Mouse (Mus musculus) CH12.LX (cell line): Measurements from ENCODE around the gene Tespa1. TPM values are rescaled to one million over a fixed set of nuclear protein-coding genes. Genes with fewer than 3 reads are reported as not detected.
A peak's percentile ranks its signal among the peaks of the same experiment; 100 is the strongest.

Experiments used
- DNase-seq: peaks from one replicate; pipeline ENCODE4 v3.0.0-alpha.2; 2013; ENCODE audit errors: extremely low read depth
- H3K27ac ChIP-seq: 2 replicates; pipeline ENCODE4 v1.5.1; 2012; ENCODE audit warnings: low read depth, mild to moderate bottlenecking, control low read depth, moderate library complexity; ENCODE audit not compliant: insufficient read depth
- H3K27me3 ChIP-seq: replicated peaks from 2 replicates; pipeline ENCODE3; 2012; ENCODE audit warnings: inconsistent platforms
- H3K36me3 ChIP-seq, 2 experiments: replicated peaks in 1 of 2; 2 replicates each; pipeline versions ENCODE3 to v1.6.1; 2012; ENCODE audit warnings: inconsistent platforms in 1 of 2, low read length in 1 of 2, mild to moderate bottlenecking in 1 of 2, mixed read lengths in 1 of 2, moderate library complexity in 1 of 2; ENCODE audit not compliant: control insufficient read depth in 1 of 2, insufficient read depth in 1 of 2
- H3K4me1 ChIP-seq, 2 experiments: 2 replicates each; pipeline ENCODE4 v1.6.1; 2012; ENCODE audit warnings: inconsistent platforms in 1 of 2, moderate library complexity in 1 of 2; ENCODE audit not compliant: insufficient read depth in 2 of 2, control insufficient read depth in 1 of 2
- H3K4me2 ChIP-seq: 2 replicates; pipeline ENCODE4 v1.6.1; 2012; ENCODE audit warnings: low read depth, mild to moderate bottlenecking, control low read depth; ENCODE audit not compliant: poor library complexity, insufficient read depth, severe bottlenecking
- H3K4me3 ChIP-seq, 3 experiments: fragments of 150-350 bp in 1 of 3; sonication (generic) in 1 of 3; replicated peaks in 1 of 3; 2 replicates each; pipeline versions ENCODE3 to v1.5.1; 2011 to 2012; ENCODE audit warnings: low read depth in 2 of 3, low read length in 2 of 3, mild to moderate bottlenecking in 2 of 3, moderate library complexity in 2 of 3, control low read depth in 1 of 3, improper control_type of control experiment in 1 of 3, inconsistent platforms in 1 of 3, mixed read lengths in 1 of 3; ENCODE audit not compliant: poor library complexity in 1 of 3
- H3K79me2 ChIP-seq: replicated peaks from 2 replicates; pipeline ENCODE4 v1.6.1; 2012; ENCODE audit warnings: mild to moderate bottlenecking, moderate library complexity; ENCODE audit not compliant: control insufficient read depth, poor library complexity, insufficient read depth, severe bottlenecking; ENCODE audit errors: extremely low read depth
- H3K9ac ChIP-seq: 2 replicates; pipeline ENCODE4 v1.6.1; 2012; ENCODE audit warnings: low read depth, mild to moderate bottlenecking, control low read depth, moderate library complexity; ENCODE audit not compliant: insufficient read depth
- H3K9me3 ChIP-seq: replicated peaks from 2 replicates; pipeline ENCODE3; 2012; ENCODE audit warnings: low read length, inconsistent platforms, mixed read lengths
- BHLHE40 ChIP-seq: IDR thresholded peaks from 2 replicates; pipeline ENCODE4 v1.6.1; 2011; ENCODE audit warnings: mild to moderate bottlenecking, low read depth, low read length, improper control_type of control experiment
- CHD2 ChIP-seq: IDR thresholded peaks from 2 replicates; pipeline ENCODE4 v1.6.1; 2011; ENCODE audit warnings: low read length, improper control_type of control experiment
- CTCF ChIP-seq, 2 experiments: IDR thresholded peaks in 1 of 2; conservative IDR thresholded peaks in 1 of 2; 2 replicates each; pipeline ENCODE4 v1.5.1; 2011 to 2012; ENCODE audit warnings: low read depth in 2 of 2, low read length in 2 of 2, improper control_type of control experiment in 1 of 2, inconsistent platforms in 1 of 2, mild to moderate bottlenecking in 1 of 2, moderate library complexity in 1 of 2
- ELF1 ChIP-seq: IDR thresholded peaks from 2 replicates; pipeline ENCODE4 v1.6.1; 2014; ENCODE audit warnings: low read depth, mild to moderate bottlenecking, inconsistent platforms, low read length, improper control_type of control experiment
- ETS1 ChIP-seq: conservative IDR thresholded peaks from 2 replicates; pipeline ENCODE4 v1.6.1; 2012; ENCODE audit warnings: low read depth, mild to moderate bottlenecking, inconsistent platforms, low read length, improper control_type of control experiment, moderate library complexity
- IRF4 ChIP-seq: IDR thresholded peaks from 2 replicates; pipeline ENCODE4 v1.6.1; 2014; ENCODE audit warnings: low read depth, mild to moderate bottlenecking, inconsistent platforms, low read length, improper control_type of control experiment
- JUN ChIP-seq: IDR thresholded peaks from 2 replicates; pipeline ENCODE4 v1.6.1; 2011; ENCODE audit warnings: low read depth, mild to moderate bottlenecking, low read length, improper control_type of control experiment, moderate library complexity; ENCODE audit not compliant: insufficient read depth
- JUND ChIP-seq: conservative IDR thresholded peaks from 2 replicates; pipeline ENCODE4 v1.6.1; 2011; ENCODE audit warnings: low read depth, low read length, improper control_type of control experiment
- MAX ChIP-seq: IDR thresholded peaks from 2 replicates; pipeline ENCODE4 v1.6.1; 2011; ENCODE audit warnings: low read length, improper control_type of control experiment
- MAZ ChIP-seq: IDR thresholded peaks from 2 replicates; pipeline ENCODE4 v1.6.1; 2012; ENCODE audit warnings: low read depth, mild to moderate bottlenecking, inconsistent platforms, low read length, improper control_type of control experiment, moderate library complexity
- MXI1 ChIP-seq: IDR thresholded peaks from 2 replicates; pipeline ENCODE4 v1.6.1; 2011; ENCODE audit warnings: mild to moderate bottlenecking, low read depth, low read length, improper control_type of control experiment
- MYC ChIP-seq: IDR thresholded peaks from 2 replicates; pipeline ENCODE4 v1.6.1; 2011; ENCODE audit warnings: low read depth, mild to moderate bottlenecking, improper control_type of control experiment, low read length
- POLR2A ChIP-seq: IDR thresholded peaks from 2 replicates; pipeline ENCODE4 v1.6.1; 2011; ENCODE audit warnings: low read depth, mild to moderate bottlenecking, improper control_type of control experiment, low read length
- RAD21 ChIP-seq: IDR thresholded peaks from 2 replicates; pipeline ENCODE4 v1.6.1; 2011; ENCODE audit warnings: low read depth, mild to moderate bottlenecking, low read length, improper control_type of control experiment, moderate library complexity
- SMC3 ChIP-seq: IDR thresholded peaks from 2 replicates; pipeline ENCODE4 v1.6.1; 2011; ENCODE audit warnings: low read depth, low read length, improper control_type of control experiment
- TCF12 ChIP-seq: IDR thresholded peaks from 2 replicates; pipeline ENCODE4 v1.6.1; 2014; ENCODE audit warnings: low read depth, mild to moderate bottlenecking, inconsistent platforms, low read length, improper control_type of control experiment
- ZNF384 ChIP-seq: IDR thresholded peaks from 2 replicates; pipeline ENCODE4 v1.6.1; 2012; ENCODE audit warnings: low read depth, low read length, improper control_type of control experiment, inconsistent platforms
- dilution Hi-C: fragments of 300-500 bp; cut with MboI; formaldehyde crosslinking; loops from 2 replicates; pipeline ENCODE4 v1.14.3; 2020; ENCODE audit warnings: low sequenced_read_pairs; ENCODE audit not compliant: extremely low pct_unique_long_range_greater_than_20kb, extremely low pct_ligation_motif_present
- in situ Hi-C: fragments of 300-500 bp; cut with MboI; formaldehyde crosslinking; loops from 3 replicates; pipeline ENCODE4 v1.14.3; 2019; ENCODE audit warnings: low sequenced_read_pairs, low pct_ligation_motif_present, low pct_unique_long_range_greater_than_20kb, mixed read lengths
- polyA plus RNA-seq: library from polyadenylated mRNA; unstranded; fragments of >175 nt; gene quantifications from 2 replicates; pipeline ENCODE4 v1.2.1, GENCODE M21; 2012; ENCODE audit warnings: low read depth; ENCODE audit not compliant: insufficient read length
- total RNA-seq, 2 experiments: library from RNA; depleted of rRNA; stranded (reverse); fragments of 300-350 nt in 1 of 2; fragments of >200 nt in 1 of 2; gene quantifications; 2 replicates each; pipeline ENCODE4 v1.2.3; 2012 to 2014

Gene Tespa1
- total and polyA plus RNA-seq, 3 experiments, result 26.0 to 55.1 (median 48.5) TPM

GRCm38 (mm10) chr10:130311534-130312227 lies 11.0 kb upstream of the Tespa1 start (continued):
- TF ChIP-seq TCF12 (no peak), MAZ (no peak)
- TF ChIP-seq, all 38 proteins: peak for 3

DNA sequence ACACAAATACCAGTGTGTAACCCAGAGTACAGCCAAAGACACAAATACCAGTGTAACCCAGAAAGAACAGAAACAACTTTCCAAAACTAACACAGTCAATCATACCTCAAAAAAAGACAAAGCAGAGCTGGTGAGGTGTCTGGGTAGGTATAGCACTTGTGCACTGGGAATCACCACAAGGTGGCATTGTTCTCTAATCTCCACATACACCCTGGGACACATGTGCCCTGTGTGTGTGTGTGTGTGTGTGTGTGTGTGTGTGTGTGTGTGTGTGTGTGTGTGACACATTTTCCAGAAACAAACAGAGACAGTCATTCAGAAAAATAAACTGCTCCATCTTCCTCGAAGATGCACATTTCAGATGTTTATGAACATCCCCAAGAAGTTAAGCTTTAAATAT lies 9.1 kb upstream of the Tespa1 start:
- H3K36me3 ChIP-seq, result no peaks in the 10 kb centered on the region
- in situ Hi-C loops (no loop called here), dilution Hi-C loops (no loop called here)
- H3K9ac ChIP-seq, result no peak overlapping the region
- H3K27ac ChIP-seq, result no peak overlapping the region
- no peak overlapping the region for H3K4me2 ChIP-seq
- DNase-seq, result peak; percentile 90
- H3K4me3 ChIP-seq, result no peak overlapping the region
- no peaks in the 10 kb centered on the region for H3K79me2 ChIP-seq
- TF ChIP-seq ELF1 (no peak), JUN (no peak), ETS1 (0 out of 2 replicates have a peak, but pooled peaks have one; percentile 3), RAD21 (peak; percentile 80), MYC (peak; percentile 86; the same call in 1 of the 2 replicates), MXI1 (no peak), BHLHE40 (peak; percentile 70), CTCF (conservative IDR thresholded peaks at IDR 0.05 in 1 of 2, IDR thresholded peaks at IDR 0.05 in 1 of 2; ENCODE audit: low read depth in 2 of 2, low read length in 2 of 2) (peak; percentile 19 to 83; a peak in 3 of 4 replicates), IRF4 (peak; percentile 69), MAX (peak; percentile 71; the same call in 1 of the 2 replicates), SMC3 (peak; percentile 90), TCF12 (0 out of 2 replicates have a peak, but pooled peaks have one; percentile 18)
- no peaks in the 10 kb centered on the region for H3K9me3 ChIP-seq
- H3K27me3 ChIP-seq, result no peaks in the 10 kb centered on the region
- H3K4me1 ChIP-seq, result peaks cover 4 to 43% of the 10 kb centered on the region in 2 experiments; a peak in 2 of 4 replicates

GRCm38 (mm10) chr10:130314110-130314829 lies 8.4 kb upstream of the Tespa1 start:
- Histone ChIP-seq H3K9me3 (no peaks in the 10 kb centered on the region), H3K9ac (no peak overlapping the region; the same call in 1 of the 2 replicates), H3K79me2 (no peaks in the 10 kb centered on the region), H3K27me3 (no peaks in the 10 kb centered on the region), H3K36me3 (no peaks in the 10 kb centered on the region), H3K4me1 (peaks cover 4 to 48% of the 10 kb centered on the region in 2 experiments; a peak in 2 of 4 replicates), H3K27ac (0 out of 2 replicates have a peak overlapping the region, but pooled peaks have one; percentile 28), H3K4me2 (no peak overlapping the region), H3K4me3 (no peak overlapping the region)
- TF ChIP-seq ETS1, result no peak
- 0 out of 2 replicates have a peak, but pooled peaks have one; percentile 36 for TF ChIP-seq TCF12
- TF ChIP-seq JUN, result no peak
- no peak for TF ChIP-seq MAX
- TF ChIP-seq ZNF384, result peak; percentile 65
- no peak for TF ChIP-seq CHD2
- TF ChIP-seq JUND, result no peak
- TF ChIP-seq POLR2A, result no peak
- dilution Hi-C loops (no loop called here), in situ Hi-C loops (no loop called here)
- no peak for DNase-seq
